Mouse (Mus musculus): Measurements from ENCODE around the gene Dock2.

DNA sequence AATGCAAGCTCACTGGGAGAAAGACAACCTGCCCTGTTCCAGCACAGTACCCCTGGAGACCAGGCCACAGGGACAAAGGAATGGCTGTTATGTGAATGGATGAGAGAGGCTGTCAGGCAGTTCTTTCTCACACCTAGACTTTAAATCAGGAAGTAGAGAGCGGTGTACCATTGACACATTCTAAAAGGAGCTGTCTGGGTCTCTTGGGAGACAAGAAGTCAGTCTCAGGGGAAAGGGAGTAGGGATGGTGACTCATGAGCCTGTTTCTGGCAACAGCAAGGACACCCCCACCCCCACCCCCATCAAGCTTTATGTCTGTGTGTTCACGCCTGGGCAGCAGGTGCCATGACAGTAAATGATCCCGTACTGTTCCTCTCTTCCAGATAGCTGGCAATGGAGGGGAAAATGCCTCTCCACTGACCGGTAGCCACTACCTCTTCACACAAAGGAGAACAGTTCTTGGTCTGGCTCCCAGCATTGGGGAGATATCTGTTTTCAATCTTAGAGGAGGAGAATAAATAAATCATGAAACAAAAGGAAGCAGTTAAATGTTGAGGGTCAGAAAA is 439.9 kb downstream of the Dock2 start:
- TF ChIP-seq CTCF (IDR thresholded peaks at IDR 0.05; ENCODE audit: insufficient read depth, low read length) (no peak), POLR2A (IDR thresholded peaks at IDR 0.05; ENCODE audit: borderline replicate concordance, extremely low read depth, low read depth, low read length) (no peak)

Data from lung, adult 2 months (tissue).